Mouse (Mus musculus) A20 (cell line): ENCODE data around the gene Dock3.

Source experiments
- DNase-seq: peaks from one replicate; pipeline ENCODE4 v3.0.0-alpha.2; 2011; ENCODE audit warnings: low read depth, low spot score

Gene Dock3

DNA sequence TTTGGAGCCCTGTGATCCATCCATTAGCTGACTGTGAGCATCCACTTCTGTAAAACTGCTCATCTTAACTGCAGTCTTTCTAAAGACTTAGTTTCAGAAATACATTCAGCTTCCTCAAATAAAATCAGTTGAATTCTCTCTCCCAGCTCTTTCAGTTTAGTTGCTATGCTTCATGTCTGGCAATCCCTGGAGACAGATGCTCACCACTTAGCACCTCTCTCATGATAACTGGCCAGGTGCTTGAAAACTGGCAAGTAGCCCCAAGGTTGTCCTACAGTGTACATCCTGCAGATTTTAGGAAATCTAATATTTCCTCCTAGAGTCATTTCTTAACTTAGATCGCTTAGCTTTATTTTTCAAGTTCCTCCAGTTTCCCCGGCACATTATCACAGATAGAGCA lies 193.8 kb downstream of the Dock3 start:
- DNase-seq: no peak

DNA sequence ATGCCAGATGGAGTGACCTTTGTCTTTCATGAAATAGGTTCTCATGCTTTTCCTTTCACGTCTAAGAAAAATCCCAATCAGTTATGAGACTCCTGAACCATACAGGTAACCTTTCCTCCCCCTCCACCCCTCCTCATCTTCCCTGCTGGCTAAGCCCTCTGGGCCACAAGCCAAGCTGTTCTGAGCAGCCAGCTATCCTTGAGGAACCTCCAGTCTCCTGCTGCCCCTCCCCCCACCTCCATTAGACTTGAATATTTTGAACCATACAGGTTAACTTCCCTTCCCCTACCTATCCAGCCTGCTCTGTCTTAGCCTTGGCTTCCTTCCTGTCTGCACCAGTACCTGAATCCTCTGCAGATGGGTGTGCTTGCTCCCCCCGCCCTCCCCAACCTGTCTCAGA lies 204.1 kb downstream of the Dock3 start:
- no peak for DNase-seq

DNA sequence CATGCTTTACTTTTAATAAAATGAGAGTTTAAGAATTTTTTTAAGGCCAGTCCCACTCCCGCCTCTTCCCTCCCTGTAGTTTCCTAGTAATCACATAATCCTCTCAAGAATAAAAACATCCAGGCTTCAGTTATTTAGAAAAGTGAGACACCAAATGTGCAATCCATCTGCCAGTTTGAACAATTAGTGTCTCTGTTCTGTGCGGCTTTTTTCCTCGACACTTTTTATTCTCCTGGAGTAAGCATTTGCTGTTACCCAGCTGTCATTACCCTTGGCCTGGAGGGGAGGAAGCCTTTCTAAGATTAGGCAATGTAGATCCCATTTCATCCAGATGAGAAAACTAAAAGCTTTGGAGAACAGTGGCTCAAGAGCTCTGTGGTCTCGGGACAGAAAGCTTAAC lies 221.9 kb downstream of the Dock3 start:
- DNase-seq: no peak

DNA sequence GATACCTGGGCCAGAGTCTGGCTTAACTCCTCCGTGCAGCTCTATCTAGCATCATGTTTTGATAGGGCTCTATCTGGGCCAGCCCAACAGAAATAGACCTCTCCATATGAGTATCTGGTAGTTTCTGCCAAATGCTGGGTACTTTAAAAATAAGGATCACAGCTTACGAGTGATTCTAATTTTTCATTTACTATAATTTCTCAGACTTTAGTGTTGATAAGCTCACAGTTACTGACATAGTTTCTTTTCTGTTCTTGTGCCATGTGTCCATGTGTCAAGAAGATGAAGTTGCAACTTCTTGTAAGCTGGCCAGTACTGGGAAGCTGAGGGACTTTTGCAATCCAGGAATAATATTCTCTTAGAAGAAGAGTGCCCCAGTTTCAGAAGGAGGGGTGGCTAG lies 228.5 kb downstream of the Dock3 start:
- DNase-seq: no peak

DNA sequence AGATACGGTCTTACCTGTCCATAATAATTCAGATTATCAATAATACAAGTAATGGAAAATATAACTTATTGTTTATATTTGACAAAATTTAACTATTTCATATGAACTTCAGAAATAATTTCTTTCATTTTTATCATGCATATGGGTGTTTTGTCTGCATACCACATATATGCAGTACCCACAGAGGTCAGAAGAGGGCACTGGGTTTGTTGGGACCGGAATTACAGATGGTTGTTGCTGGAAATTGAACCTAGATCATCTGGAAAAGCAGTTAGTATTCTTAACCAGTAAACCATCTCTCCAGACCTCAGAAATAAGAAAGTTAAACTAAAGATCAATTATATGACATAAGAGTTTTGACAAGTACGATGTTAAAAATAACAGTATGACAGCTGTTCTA lies 261.0 kb downstream of the Dock3 start:
- DNase-seq: peak; percentile 27

DNA sequence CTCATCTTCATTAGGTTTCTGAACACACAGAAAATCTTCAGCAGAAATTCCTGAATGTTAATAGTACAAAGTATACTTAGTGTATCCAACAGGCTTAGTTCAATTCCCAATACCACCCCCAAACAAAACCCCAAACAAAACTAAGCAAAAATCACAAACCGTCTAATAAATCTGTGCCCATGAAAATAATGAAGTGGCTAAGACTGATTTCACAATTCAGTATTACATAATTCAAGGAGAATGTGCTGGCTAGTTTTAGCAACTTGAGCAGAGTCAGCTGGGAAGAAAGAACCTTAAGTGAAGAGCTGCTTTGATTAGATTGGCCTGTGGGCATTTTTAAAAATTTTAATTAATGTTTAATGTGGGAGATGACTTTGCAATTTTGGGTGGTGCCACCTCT lies 273.3 kb downstream of the Dock3 start:
- DNase-seq: no peak

DNA sequence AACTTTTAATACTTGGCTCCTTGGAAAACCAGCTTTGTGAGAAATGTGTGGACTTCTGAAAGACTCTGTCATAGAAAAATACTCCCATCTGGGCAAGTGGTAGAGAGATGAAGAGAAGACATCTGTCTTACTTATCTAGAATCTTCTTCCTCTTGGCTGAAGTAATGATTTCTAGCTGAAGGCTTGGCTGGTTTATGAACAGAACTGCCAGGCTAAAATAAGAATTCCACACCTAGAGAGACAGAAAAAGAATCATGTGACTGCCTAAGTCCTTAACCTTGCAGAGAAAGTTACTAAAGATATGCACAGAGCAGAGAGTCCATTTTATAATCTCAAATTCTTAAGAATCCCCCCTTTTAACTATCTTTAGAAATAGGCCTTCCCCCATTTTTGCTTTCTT lies 276.2 kb downstream of the Dock3 start:
- no peak for DNase-seq

DNA sequence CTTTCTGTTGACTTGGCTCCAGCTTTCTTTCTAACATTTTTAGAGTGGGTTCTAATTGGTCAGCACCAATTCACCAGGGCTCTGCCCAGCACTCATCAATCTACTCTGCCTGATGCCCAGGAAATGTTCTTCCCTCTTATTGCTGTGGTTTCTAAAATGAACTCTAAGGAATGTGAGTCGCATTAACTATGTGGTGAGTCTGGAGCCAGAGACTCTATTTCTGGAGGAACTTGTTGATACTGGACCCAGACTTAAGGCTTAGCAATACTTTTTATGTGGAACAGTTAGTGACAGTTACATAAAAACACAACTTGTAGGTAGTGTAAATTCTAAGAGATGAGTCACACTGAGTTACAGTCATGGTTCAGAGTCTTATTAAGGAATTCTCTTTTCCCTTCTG lies 296.7 kb downstream of the Dock3 start:
- DNase-seq: no peak

DNA sequence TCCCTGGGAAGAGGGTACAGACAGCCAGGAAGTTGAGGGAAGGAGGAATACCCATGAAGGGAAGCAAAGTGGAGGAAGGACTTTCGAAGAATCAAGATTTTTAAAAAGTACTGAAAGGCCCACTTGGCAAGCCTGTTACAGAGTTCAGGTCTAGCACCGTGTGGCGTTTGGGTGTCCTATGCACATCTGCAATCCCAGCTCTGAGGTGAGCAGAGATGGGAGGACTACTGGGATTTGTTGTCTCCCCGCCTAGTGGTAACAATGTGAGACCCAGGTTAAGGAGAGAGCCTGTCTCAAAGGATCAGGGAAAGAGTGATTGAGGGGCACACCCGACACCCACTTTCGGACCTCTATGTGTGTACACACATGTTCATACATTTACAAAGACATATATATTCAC lies 316.8 kb downstream of the Dock3 start:
- no peak for DNase-seq

DNA sequence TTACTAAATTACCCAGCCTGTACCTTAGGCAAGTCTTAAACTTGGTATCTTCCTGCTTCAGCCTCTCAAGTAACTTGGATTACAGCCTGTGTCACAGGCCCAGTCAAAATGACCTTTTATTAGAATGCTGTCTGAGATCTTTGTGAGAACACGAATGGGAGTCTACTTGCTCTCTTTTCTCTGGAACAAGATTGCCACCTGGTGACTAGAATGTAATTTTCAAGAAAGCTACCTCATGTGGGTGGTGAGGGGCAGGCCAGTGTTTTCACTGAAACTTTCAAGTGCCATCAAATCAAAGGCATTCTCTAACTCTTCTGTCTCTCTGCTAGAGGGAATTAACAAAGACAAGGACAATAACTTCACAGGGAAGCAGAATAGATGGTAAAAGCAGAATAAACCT lies 317.9 kb downstream of the Dock3 start:
- peak; percentile 30 for DNase-seq

DNA sequence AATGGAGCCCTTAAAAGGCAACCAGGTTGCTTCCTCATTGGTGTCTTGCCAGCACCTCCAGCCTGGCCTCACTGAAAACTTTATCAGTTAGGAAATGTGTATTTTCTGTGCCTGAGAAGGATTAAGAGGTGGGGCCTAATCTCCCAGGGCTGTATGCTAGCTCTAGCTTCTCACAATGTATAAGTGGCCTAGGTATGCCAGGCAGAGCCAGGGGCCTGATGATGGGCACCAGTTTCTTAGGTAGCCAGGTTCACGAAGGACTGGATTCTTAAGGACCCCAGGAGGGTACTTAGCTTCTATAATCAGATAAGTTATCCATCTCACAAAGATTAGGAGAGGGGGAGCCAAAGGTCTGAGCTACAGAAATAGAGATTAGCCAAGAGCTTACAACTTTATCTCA lies 320.1 kb downstream of the Dock3 start:
- no peak for DNase-seq

DNA sequence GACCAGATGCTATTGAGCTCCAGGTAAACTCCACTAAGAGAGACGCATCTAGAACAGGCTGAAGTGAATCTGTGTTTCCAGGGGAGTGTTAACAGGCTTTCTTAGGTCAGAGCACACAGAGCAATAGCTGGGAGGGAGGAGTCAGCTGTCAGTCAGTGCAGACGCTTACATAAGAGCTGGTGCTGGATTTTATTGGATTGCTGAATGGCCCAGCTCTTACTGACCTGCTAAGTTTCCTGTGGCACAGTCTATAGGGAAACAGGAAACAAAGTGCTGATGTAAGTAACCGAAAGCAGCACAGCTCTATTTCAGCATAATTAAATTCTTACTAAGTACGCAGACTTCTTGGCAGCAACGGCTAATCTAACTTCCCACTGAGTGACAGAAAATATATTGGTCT lies 323.0 kb downstream of the Dock3 start:
- DNase-seq: no peak

DNA sequence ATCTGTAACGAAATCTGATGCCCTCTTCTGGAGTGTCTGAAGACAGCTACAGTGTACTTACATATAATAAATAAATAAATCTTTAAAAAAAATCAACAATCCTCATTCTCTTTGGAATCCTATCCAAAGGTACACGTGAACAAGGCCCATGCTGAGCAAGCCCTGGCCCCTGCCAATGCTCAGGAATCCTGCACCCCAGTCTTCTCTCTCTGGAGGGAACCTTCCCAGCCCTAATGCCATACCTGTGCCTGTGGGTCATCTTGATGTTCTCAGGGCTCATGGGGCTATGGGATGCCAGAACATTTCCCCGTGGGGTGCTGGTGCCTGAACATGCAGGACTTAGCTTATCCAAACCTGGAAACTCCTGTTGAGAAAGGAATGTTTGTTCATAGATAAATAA lies 323.5 kb downstream of the Dock3 start:
- DNase-seq: no peak

DNA sequence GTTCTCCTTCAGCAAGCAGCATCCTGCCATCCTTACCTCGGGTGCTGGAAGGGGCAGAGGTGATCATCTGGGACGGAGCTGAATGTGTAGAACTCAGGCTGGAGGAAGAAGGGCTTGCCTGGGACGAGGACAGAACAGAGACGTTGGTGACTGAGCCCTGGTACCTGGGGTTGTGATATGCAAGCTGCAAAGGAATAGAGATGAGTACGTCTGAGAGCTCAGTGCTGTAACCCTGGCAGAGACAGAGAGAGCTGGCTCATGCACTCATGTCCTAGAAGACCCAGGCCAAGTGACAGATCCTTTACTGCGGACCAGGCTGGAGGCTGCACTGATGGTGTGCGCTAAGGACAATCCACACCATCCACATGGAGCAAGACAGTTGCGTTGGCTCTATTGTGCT lies 325.1 kb downstream of the Dock3 start:
- DNase-seq: no peak

DNA sequence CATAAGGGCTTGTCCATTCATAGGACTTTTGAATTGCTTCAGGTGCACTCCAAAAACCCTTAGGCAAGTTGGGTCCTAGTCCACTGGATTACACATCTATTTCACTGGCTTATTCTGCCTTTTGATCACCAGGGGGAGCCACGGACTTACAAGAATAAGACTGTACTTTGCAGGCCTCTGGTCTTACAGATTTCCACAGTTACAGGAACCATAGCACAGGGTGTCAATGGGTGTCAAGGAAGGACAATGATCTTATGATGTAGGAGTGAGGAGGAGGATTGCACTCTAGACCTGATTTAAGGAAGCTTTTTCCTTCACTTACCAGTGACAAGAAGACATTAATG lies 327.9 kb downstream of the Dock3 start:
- peak; percentile 63 for DNase-seq

DNA sequence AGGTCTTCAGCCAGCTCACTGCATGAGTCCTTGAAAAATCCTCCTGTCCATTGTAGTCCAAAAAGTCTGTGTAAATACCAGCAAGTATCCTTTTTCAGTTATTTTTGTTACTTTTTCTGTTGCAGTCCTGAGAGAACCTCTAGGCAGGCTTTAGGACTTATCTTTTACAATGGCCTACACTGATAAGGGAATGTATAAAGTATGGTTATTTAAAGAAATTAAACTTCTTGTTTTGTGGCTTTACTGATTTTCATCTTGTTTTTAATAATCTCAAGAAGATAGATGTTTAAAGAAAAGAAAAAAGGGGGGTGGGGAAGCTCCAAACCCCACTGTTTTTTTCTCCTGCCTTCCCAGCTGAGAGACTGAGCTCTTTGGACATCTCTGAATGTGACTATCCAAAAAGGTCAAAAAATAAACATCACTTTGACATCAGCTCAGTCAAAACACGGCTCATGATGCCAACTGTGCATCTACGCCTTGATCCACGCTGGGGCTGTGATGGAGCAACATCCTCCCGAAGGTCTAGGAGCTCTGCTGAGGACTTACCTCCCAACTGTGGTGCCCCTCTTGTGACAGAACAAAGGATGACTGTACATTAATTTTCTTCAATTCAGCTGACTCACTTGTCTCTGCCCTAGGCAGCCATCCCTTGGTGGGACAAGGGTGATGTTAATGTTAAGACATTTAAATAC lies 328.5 kb downstream of the Dock3 start:
- no peak for DNase-seq

DNA sequence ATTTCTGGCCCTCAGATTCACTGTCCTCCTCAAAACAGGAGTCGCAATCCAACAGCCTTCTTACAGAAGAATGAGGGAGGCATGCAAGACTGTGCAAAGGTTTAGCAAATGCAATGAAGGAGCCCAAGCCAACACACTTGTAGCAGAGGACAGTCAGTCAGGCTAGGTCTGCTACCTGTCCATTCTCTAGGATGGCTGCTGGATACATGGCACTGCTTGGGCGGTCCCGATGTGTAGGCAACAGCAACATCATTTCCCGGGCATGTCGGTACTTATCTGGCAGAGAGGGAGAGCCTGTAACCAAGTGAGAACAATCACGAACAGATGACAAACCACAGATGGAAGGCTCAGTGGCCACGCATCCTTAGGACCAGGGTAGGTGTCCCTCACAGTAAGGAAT lies 330.1 kb downstream of the Dock3 start:
- no peak for DNase-seq

DNA sequence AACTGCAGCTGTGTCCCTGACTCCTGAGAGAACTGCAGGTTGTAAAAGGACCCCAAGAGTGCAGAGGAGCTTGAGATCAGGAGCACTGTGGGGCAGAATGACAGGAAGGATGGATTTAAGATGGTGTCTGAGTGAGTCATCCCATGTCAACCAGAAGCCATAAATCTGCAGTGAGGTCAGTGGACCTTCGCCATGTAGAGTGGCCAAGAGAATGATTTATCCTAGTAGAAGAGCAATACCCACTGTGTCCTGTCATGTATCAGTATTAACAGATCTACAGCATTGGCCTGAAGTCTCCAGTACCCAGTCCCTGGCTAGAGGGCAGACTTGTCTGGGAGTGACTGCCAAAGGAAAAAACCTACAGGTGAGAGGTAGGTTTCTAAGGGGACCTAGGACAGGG lies 332.8 kb downstream of the Dock3 start:
- DNase-seq: no peak

DNA sequence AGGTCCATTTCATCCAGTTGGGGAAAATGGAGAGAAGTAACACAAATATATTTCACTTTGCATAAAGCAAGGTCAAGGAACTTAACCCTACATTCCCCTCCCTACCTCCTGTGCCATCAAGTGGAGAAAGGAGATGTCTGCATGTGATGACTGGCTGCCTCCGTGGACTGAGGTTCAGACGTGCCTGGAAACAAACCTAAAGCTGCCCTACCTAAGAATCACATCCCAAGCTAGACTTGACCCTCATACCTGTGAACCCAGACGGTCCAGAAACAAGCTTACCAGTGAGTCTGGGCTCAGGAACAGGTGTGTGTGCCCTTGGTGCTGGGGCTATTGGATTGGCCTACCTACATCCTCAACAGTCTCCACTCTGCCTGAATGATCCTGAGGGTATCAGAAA lies 338.4 kb downstream of the Dock3 start:
- DNase-seq: peak; percentile 30

DNA sequence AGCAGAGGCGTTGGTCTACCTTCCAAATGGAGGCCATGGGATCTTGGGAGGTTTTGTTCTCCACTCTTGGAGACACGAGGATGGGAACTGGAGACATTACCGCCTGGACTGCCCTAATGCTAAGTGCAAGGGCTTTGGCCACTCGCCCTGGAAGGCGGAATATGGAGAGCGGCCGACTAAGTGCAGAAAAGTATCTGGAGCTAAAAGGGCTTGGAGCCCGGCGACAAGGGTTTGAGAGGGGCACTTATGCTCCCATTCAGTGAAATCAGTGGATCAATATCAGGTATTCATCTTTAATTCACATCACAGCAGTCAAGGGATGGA lies 339.2 kb downstream of the Dock3 start:
- no peak for DNase-seq

DNA sequence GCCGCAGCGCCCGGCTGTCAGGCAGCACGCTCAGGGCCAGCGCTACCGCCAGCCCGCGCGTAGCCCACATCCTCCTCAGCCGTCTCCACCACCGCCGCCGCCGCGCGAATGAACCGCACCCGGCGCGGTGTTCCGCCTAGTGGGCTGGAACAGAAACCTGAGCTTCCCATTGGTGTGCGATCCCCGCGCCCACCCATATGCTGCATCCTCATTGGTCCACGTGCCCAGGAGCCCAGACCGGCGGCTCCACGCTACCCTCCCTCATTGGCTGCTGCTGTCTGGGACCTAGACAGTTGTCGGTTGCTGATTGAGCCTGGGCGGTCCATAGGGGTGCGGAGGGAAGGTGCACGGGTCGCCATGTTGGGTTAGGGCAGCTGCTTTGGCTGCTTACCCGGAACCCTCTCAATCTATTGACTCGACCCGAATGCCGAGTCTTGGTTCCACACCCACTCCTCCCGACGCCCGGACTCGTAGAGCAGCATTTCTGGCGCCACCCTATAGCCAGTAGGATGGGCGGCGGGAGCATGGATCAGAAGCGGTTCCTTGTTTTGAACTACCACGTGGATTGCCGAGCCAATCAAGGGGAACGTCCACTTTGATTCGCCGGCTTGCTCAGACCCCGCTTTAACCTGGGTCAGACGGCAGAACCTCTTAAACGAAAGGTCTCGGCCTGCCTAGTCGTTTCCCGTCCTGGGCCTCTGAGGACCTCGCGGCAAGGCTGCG lies 339.7 kb downstream of the Dock3 start, which contains the start of gene Manf:
TSS of gene Manf (minus strand) at position 151 of the 723 bp plus-strand sequence.
- peak; percentile 99 for DNase-seq

DNA sequence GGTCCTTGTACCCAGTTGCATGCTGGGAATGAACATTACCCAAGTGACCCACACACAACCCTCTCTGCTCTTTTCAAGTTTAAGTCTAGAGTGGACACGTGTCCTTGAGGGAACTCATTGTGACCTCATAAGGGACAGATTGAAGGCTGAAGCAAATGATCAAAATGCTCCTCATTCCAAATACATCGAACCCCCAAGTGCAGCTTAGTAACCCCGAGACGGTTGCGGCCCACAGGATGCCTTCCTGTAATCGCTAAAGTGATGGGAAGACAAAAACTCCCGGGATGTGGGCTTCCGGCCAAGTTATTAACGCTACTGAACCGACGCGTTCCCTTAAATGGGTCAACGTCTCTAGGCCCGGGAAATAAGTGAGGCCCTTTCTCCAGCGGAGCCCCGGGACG lies 340.4 kb downstream of the Dock3 start:
- peak; percentile 57 for DNase-seq

DNA sequence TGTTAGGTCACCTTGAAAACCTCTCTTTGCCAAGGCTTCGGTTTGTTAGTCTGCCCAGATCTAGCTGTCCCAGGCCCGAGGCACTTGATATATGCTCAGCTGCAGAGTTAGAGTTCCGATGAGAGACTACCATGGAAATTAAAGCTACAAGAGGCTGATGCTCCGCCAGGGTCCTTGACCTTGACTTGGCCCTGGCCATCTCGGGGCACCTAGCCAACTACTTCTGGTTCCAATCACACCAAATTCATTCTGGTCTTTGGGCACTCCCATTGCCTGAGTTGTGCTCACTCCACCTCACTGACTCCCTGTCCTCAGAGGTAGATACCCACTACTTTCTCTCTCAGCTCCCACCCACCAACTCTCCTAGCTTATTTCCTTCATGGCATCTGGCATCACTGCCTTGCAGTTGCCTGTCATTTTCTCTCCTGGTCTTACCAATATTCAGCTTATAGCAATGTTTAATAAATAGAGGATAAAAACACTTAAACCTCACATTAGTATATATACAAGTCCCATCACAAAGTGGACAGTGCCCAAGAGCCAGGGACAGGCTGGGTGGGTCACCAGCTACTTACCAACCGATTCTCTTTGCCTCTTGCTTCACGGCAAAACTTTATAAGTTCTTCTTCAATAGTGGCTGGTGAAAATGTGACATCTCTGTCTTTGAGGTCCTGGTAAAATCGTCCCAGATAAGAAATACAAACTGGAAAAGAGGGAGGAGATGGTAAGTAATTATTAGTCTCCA lies 341.0 kb downstream of the Dock3 start:
- DNase-seq: no peak
